Mouse (Mus musculus) midbrain, embryonic 15.5 days (tissue): Measurements from ENCODE around the gene Olfr631. TPM values are rescaled to one million over a fixed set of nuclear protein-coding genes. Genes with fewer than 3 reads are reported as not detected.

Source experiments
- polyA plus RNA-seq: library from polyadenylated mRNA; unstranded; fragments of >200 nt; fragmentation: Nextera tagmentation; extraction: Ambion mirVana; gene quantifications from 2 replicates; pipeline ENCODE4 v1.2.1, GENCODE M21; 2015

Gene Olfr631
- polyA plus RNA-seq, 1 experiment from 2014 or later = not detected

Other genes with a start within 250 kb of the Olfr631 start
- gene Olfr625-ps1, start 246.1 kb upstream of the Olfr631 start, polyA plus RNA-seq = not detected in 2 replicates
- gene Olfr243, start 214.2 kb upstream of the Olfr631 start, polyA plus RNA-seq = not detected in 2 replicates
- not detected in 2 replicates for gene Olfr628, start 198.5 kb upstream of the Olfr631 start, polyA plus RNA-seq
- not detected in 2 replicates for gene Olfr629, start 183.9 kb upstream of the Olfr631 start, polyA plus RNA-seq
- gene Olfr630, start 171.5 kb upstream of the Olfr631 start, polyA plus RNA-seq = not detected in 2 replicates
- gene Olfr69, start 157.2 kb upstream of the Olfr631 start, polyA plus RNA-seq = not detected in 2 replicates
- not detected in 2 replicates for gene Olfr68, start 149.1 kb upstream of the Olfr631 start, polyA plus RNA-seq
- not detected in 2 replicates for gene Olfr67, start 137.0 kb upstream of the Olfr631 start, polyA plus RNA-seq
- 1,363 and 1,680 TPM in 2 replicates for gene Hbb-bt, start 114.8 kb upstream of the Olfr631 start, polyA plus RNA-seq
- gene Hbb-bs, start 100.7 kb upstream of the Olfr631 start, polyA plus RNA-seq = 4,007 and 5,156 TPM in 2 replicates
- not detected in 2 replicates for gene Hbb-bh2, start 88.3 kb upstream of the Olfr631 start, polyA plus RNA-seq
- 1.8 and 2.5 TPM in 2 replicates for gene Hbb-bh1, start 85.7 kb upstream of the Olfr631 start, polyA plus RNA-seq
- 155 and 221 TPM in 2 replicates for gene Hbb-y, start 75.6 kb upstream of the Olfr631 start, polyA plus RNA-seq
- not detected in 2 replicates for gene Olfr66, start 42.6 kb upstream of the Olfr631 start, polyA plus RNA-seq
- gene Olfr64, start 34.3 kb upstream of the Olfr631 start, polyA plus RNA-seq = not detected in 2 replicates
- not detected in 2 replicates for gene Olfr65, start 25.3 kb upstream of the Olfr631 start, polyA plus RNA-seq
- gene Olfr632, start 5.5 kb downstream of the Olfr631 start, polyA plus RNA-seq = not detected in 2 replicates
- not detected in 2 replicates for gene Olfr633, start 15.6 kb downstream of the Olfr631 start, polyA plus RNA-seq
- 0.01 and 0.03 TPM in 2 replicates for gene Olfr635, start 42.3 kb downstream of the Olfr631 start, polyA plus RNA-seq
- not detected in 2 replicates for gene Olfr638, start 69.9 kb downstream of the Olfr631 start, polyA plus RNA-seq
- gene Olfr639, start 88.5 kb downstream of the Olfr631 start, polyA plus RNA-seq = 0.04 TPM in 1 of 2 replicates, not detected in the other
- not detected in 2 replicates for gene Olfr640, start 96.7 kb downstream of the Olfr631 start, polyA plus RNA-seq
- gene Olfr641, start 106.6 kb downstream of the Olfr631 start, polyA plus RNA-seq = not detected in 2 replicates
- gene Olfr642, start 123.8 kb downstream of the Olfr631 start, polyA plus RNA-seq = not detected in 2 replicates
- gene 4930516K23Rik, start 132.6 kb downstream of the Olfr631 start, polyA plus RNA-seq = not detected in 2 replicates
- not detected in 2 replicates for gene Olfr644, start 143.0 kb downstream of the Olfr631 start, polyA plus RNA-seq
- gene Olfr645, start 156.6 kb downstream of the Olfr631 start, polyA plus RNA-seq = not detected in 2 replicates
- not detected in 2 replicates for gene Olfr646, start 176.0 kb downstream of the Olfr631 start, polyA plus RNA-seq
- gene Ubqln5, start 201.0 kb downstream of the Olfr631 start, polyA plus RNA-seq = not detected in 2 replicates
- gene Olfr643, start 208.6 kb downstream of the Olfr631 start, polyA plus RNA-seq = not detected in 2 replicates
- not detected in 2 replicates for gene Ubqln3, start 214.5 kb downstream of the Olfr631 start, polyA plus RNA-seq
- not detected in 2 replicates for gene Ubqlnl, start 221.7 kb downstream of the Olfr631 start, polyA plus RNA-seq
- gene Olfm5, start 236.0 kb downstream of the Olfr631 start, polyA plus RNA-seq = not detected in 2 replicates